Mouse (Mus musculus) hindbrain, embryonic 11.5 days (tissue): ENCODE data around the gene Stxbp1. TPM values are rescaled to one million over a fixed set of nuclear protein-coding genes. Genes with fewer than 3 reads are reported as not detected.

Experiments used
- ATAC-seq: fragments of 200-750 bp; cut with Nextera tagmentation; 2 replicates; pipeline ENCODE4 v1.8.0; 2017; ENCODE audit warnings: mild to moderate bottlenecking, moderate TSS enrichment, moderate library complexity; ENCODE audit not compliant: low FRiP score
- DNase-seq: peaks from one replicate; pipeline ENCODE4 v3.0.0-alpha.2; 2015; ENCODE audit warnings: low spot score
- H3K27ac ChIP-seq: fragments of 300-500 bp; sonication (generic); 2 replicates; pipeline ENCODE4 v1.5.1; 2014; ENCODE audit warnings: mild to moderate bottlenecking, low read depth, low read length
- H3K27me3 ChIP-seq: fragments of 300-500 bp; sonication (generic); 2 replicates; pipeline ENCODE4 v1.6.1; 2014; ENCODE audit warnings: mild to moderate bottlenecking, low read length, moderate library complexity, mixed read lengths; ENCODE audit not compliant: control insufficient read depth, insufficient read depth
- H3K36me3 ChIP-seq: fragments of 300-500 bp; sonication (generic); 2 replicates; pipeline ENCODE4 v1.6.1; 2014; ENCODE audit warnings: mild to moderate bottlenecking, low read length, moderate library complexity, mixed read lengths; ENCODE audit not compliant: control insufficient read depth, insufficient read depth
- H3K4me1 ChIP-seq: fragments of 300-500 bp; sonication (generic); replicated peaks from 2 replicates; pipeline ENCODE4 v1.6.1; 2014; ENCODE audit warnings: low read length, mixed read lengths; ENCODE audit not compliant: control insufficient read depth, insufficient read depth
- H3K4me2 ChIP-seq: fragments of 300-500 bp; sonication (generic); replicated peaks from 2 replicates; pipeline ENCODE4 v1.6.1; 2014; ENCODE audit warnings: mild to moderate bottlenecking, low read depth, low read length
- H3K4me3 ChIP-seq: fragments of 300-500 bp; sonication (generic); 2 replicates; pipeline ENCODE4 v1.5.1; 2014; ENCODE audit warnings: low read depth, low read length
- H3K9ac ChIP-seq: fragments of 300-500 bp; sonication (generic); 2 replicates; pipeline ENCODE4 v1.6.1; 2014; ENCODE audit warnings: low read depth, low read length
- H3K9me3 ChIP-seq: fragments of 300-500 bp; sonication (generic); 2 replicates; pipeline ENCODE4 v1.6.1; 2016; ENCODE audit warnings: low read length; ENCODE audit not compliant: control insufficient read depth
- WGBS: fragments of 180-500 bp; shearing (Covaris S2); extraction: QIAGEN DNeasy Blood & Tissue Kit; methylation state at CpG from one replicate; pipeline ENCODE4 v1.1.7; 2014; 5-methylcytosine and 5-hydroxymethylcytosine counted together
- polyA plus RNA-seq: library from polyadenylated mRNA; unstranded; fragments of >200 nt; fragmentation: Nextera tagmentation; extraction: Ambion mirVana; gene quantifications from 2 replicates; pipeline ENCODE4 v1.2.1, GENCODE M21; 2014

The Stxbp1 gene
- polyA plus RNA-seq, 1 experiment from 2014 or later: 64.7 TPM

DNA sequence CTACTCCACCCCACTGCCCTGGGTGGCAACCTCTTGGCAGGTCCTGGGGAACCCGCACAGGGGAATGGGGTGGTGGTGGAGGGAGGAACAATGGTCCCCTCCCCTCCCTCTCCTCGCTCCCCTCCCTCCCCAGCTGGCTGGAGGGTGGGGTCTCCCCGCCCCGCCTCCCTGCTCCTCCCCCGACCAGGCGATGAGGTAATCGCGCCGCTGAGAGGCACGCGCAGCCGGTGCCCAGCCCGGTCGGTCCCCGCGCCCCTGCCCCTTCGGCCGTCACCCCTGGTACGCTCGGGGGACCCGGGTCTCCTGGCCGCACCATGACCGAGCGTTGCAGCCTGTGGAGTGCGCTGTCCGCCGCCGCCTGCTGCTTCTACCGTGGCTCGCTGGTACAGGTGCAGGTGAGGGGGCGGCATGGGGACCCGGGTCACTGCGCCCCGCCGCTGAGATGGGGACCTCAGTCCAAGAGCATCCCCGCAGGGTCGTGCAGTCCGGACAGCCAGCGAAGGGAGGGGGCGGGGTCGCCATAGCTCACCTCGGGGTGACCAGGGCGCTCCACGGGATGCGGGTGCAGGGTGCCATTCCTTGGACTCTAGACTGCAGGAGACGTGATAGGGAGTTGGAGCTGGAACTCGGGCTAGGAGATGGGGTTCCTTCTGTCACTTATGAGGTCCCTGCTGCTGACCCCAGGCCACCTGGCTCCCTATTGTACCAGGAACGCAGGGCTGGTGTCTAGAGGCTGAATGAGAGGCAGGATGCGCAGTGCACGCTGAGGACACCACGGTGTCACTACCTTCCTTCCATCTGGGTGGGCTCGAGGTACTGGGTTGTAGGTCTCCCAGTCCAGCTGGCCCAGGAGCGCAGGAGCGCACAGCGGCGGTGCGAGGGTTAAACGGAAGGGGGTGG, 105.5 kb downstream of the Stxbp1 start:
- Histone ChIP-seq H3K4me1 (0 out of 2 replicates have a peak, but pooled peaks cover 4% of the 10 kb centered on the region), H3K4me2 (peak overlapping the region; percentile 97), H3K36me3 (no peaks in the 10 kb centered on the region), H3K9ac (peak overlapping the region; percentile 79), H3K27me3 (no peaks in the 10 kb centered on the region; the same call in none of the 2 replicates), H3K4me3 (peak overlapping the region; percentile 72), H3K9me3 (no peaks in the 10 kb centered on the region), H3K27ac (peak overlapping the region; percentile 89)
- peak; percentile 69 for ATAC-seq
- WGBS: 1% methylated on average over 48 of the region's 58 CpGs
- peak; percentile 78 for DNase-seq

DNA sequence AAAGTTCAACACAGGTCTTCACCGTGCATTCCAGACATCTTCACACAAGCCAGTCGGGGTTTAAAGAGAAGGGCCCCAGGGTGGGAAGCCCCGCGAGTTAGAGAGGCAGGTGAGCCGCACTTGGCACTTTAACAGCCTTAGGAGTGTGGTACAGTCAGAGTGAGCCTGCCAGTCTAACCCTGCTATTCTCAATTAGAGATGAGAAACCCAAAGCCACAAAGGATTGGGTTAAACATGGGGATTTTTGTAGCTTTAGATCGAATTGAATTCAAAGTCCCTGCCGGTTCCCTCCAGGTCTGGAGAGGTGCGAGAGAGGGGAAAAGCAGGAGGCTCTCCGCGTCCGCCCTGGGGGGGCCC, 106.2 kb downstream of the Stxbp1 start, which contains the start of gene 6330409D20Rik:
TSS of gene 6330409D20Rik (minus strand) at position 101 of the 357 bp plus-strand sequence.
- ATAC-seq (no peak), DNase-seq (no peak)
- Histone ChIP-seq H3K9me3 (no peaks in the 10 kb centered on the region), H3K36me3 (no peaks in the 10 kb centered on the region), H3K4me3 (peak within 1 kb of the TSS; percentile 72), H3K4me2 (peak within 1 kb of the TSS; percentile 97), H3K9ac (peak within 1 kb of the TSS; percentile 79), H3K27me3 (no peaks in the 10 kb centered on the region; the same call in none of the 2 replicates), H3K27ac (peak within 1 kb of the TSS; percentile 89), H3K4me1 (0 out of 2 replicates have a peak, but pooled peaks cover 4% of the 10 kb centered on the region)
- WGBS: 5% methylated on average over 11 of the region's 11 CpGs

DNA sequence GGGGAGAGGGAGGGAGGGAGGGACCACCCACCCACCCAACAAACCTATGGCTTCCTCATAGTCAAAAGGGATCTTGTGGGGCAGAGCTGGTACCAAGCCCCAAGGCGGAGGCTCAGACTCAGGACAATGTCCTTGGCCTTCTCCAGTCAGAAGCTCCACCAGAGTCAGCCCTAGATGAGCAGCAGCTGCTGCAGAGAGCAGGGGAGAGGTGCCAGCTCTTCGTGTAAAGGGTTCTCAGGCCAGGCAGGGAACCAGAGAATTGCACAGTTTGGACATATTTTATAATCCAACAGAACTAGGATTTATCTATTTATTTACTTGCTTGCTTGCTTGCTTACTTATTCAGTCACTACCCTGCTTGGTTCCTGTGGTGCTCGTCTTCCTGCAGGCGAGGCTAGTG, 107.7 kb downstream of the Stxbp1 start:
- no peak overlapping the region for H3K4me3 ChIP-seq
- H3K36me3 ChIP-seq: no peaks in the 10 kb centered on the region
- H3K27me3 ChIP-seq: no peaks in the 10 kb centered on the region; the same call in none of the 2 replicates
- no peak overlapping the region for H3K9ac ChIP-seq
- no peak for DNase-seq
- 80% methylated on average over 4 of the region's 4 CpGs for WGBS
- H3K27ac ChIP-seq: no peak overlapping the region
- peaks cover 4% of the 10 kb centered on the region; the same call in 1 of the 2 replicates for H3K4me1 ChIP-seq
- H3K9me3 ChIP-seq: no peaks in the 10 kb centered on the region
- ATAC-seq: no peak
- no peak overlapping the region for H3K4me2 ChIP-seq

Other genes starting within 250 kb of the Stxbp1 start
- gene St6galnac6, start 247.5 kb downstream of the Stxbp1 start, polyA plus RNA-seq: 3.2 and 5.0 TPM in 2 replicates
- gene Ak1, start 225.5 kb downstream of the Stxbp1 start, polyA plus RNA-seq: 23.4 and 23.9 TPM in 2 replicates
- gene Eng, start 200.7 kb downstream of the Stxbp1 start, polyA plus RNA-seq: 18.1 and 23.1 TPM in 2 replicates
- gene Fpgs, start 143.1 kb downstream of the Stxbp1 start, polyA plus RNA-seq: 11.2 and 13.6 TPM in 2 replicates
- 77.3 and 79.9 TPM in 2 replicates for gene Cdk9, start 134.2 kb downstream of the Stxbp1 start, polyA plus RNA-seq
- gene Sh2d3c, start 126.2 kb downstream of the Stxbp1 start, polyA plus RNA-seq: 25.9 and 27.6 TPM in 2 replicates
- 2.3 and 3.0 TPM in 2 replicates for gene 6330409D20Rik, start 106.2 kb downstream of the Stxbp1 start, polyA plus RNA-seq
- 53.1 and 53.5 TPM in 2 replicates for gene Tor2a, start 90.0 kb downstream of the Stxbp1 start, polyA plus RNA-seq
- 0.22 and 0.34 TPM in 2 replicates for gene Ttc16, start 71.6 kb downstream of the Stxbp1 start, polyA plus RNA-seq
- gene Ptrh1, start 71.5 kb downstream of the Stxbp1 start, polyA plus RNA-seq: 4.2 and 4.3 TPM in 2 replicates
- gene Cfap157, start 62.8 kb downstream of the Stxbp1 start, polyA plus RNA-seq: 0.80 and 0.98 TPM in 2 replicates
- gene Fam129b, start 28.9 kb upstream of the Stxbp1 start, polyA plus RNA-seq: 11.6 and 13.1 TPM in 2 replicates
- gene Rpl12, start 114.3 kb upstream of the Stxbp1 start, polyA plus RNA-seq: 129 and 134 TPM in 2 replicates
- 8.0 and 8.7 TPM in 2 replicates for gene Lrsam1, start 114.4 kb upstream of the Stxbp1 start, polyA plus RNA-seq
- 9.3 and 10.5 TPM in 2 replicates for gene Slc2a8, start 134.8 kb upstream of the Stxbp1 start, polyA plus RNA-seq